Mouse (Mus musculus) G1E-ER4 (cell line): Measurements from ENCODE around the gene Sult4a1. TPM values are rescaled to one million over a fixed set of nuclear protein-coding genes. Genes with fewer than 3 reads are reported as not detected.

Experiments used
- GATA1 ChIP-seq: IDR thresholded peaks from one replicate; pipeline ENCODE4 v1.8.0; 2012; ENCODE audit warnings: low read length, inconsistent platforms
- polyA plus RNA-seq: library from polyadenylated mRNA; stranded (reverse); fragments of >175 nt; gene quantifications from 2 replicates; pipeline ENCODE4 v1.2.3, GENCODE M21; 2012

Sult4a1 gene
- polyA plus RNA-seq, 1 experiment, result not detected

GRCm38 (mm10) chr15:84069455-84070050 lies 36.0 kb downstream of the Sult4a1 start:
- no peak for TF ChIP-seq GATA1

GRCm38 (mm10) chr15:84065701-84066100 lies 39.9 kb downstream of the Sult4a1 start:
- no peak for TF ChIP-seq GATA1

GRCm38 (mm10) chr15:84065140-84065539 lies 40.4 kb downstream of the Sult4a1 start, which contains the start of gene Efcab6:
Gene Efcab6 (minus strand): TSS chr15:84065379.
- no peak for TF ChIP-seq GATA1

- no peak for TF ChIP-seq GATA1
These were observed 46.7 kb downstream of the Sult4a1 start for GRCm38 (mm10) chr15:84058841-84059240.

GRCm38 (mm10) chr15:84056083-84056482 lies 49.5 kb downstream of the Sult4a1 start:
- no peak for TF ChIP-seq GATA1

GRCm38 (mm10) chr15:84053859-84054258 lies 51.7 kb downstream of the Sult4a1 start:
- no peak for TF ChIP-seq GATA1

GRCm38 (mm10) chr15:84053240-84053639 lies 52.3 kb downstream of the Sult4a1 start:
- TF ChIP-seq GATA1, result no peak

GRCm38 (mm10) chr15:84052390-84052789 lies 53.2 kb downstream of the Sult4a1 start:
- TF ChIP-seq GATA1, result no peak

GRCm38 (mm10) chr15:84049570-84049969 lies 56.0 kb downstream of the Sult4a1 start:
- TF ChIP-seq GATA1, result no peak

GRCm38 (mm10) chr15:84045562-84045961 lies 60.0 kb downstream of the Sult4a1 start:
- TF ChIP-seq GATA1, result no peak

GRCm38 (mm10) chr15:84037067-84037466 lies 68.5 kb downstream of the Sult4a1 start:
- TF ChIP-seq GATA1, result no peak

Other genes with a start within 250 kb of the Sult4a1 start
- not detected in 2 replicates for gene Efcab6, start 40.4 kb downstream of the Sult4a1 start, polyA plus RNA-seq
- gene Pnpla5, start 17.4 kb upstream of the Sult4a1 start, polyA plus RNA-seq, result not detected in 2 replicates
- gene Pnpla3, start 62.1 kb upstream of the Sult4a1 start, polyA plus RNA-seq, result not detected in 2 replicates
- 53.5 and 60.1 TPM in 2 replicates for gene Samm50, start 86.5 kb upstream of the Sult4a1 start, polyA plus RNA-seq
- gene Parvb, start 126.3 kb upstream of the Sult4a1 start, polyA plus RNA-seq, result 0.02 TPM in 1 of 2 replicates, not detected in the other
- gene Parvg, start 218.3 kb upstream of the Sult4a1 start, polyA plus RNA-seq, result not detected in 2 replicates